In genomic region chr6:136505867-136506266, GRCm38 (mm10) we compare ENCODE assay signal across 7 mouse cellular contexts. TPM values are rescaled to one million over a fixed set of nuclear protein-coding genes. Genes with fewer than 3 reads are reported as not detected.
DNase-seq lines count a peak whose midpoint lies in the region; ATAC-seq and TF ChIP-seq lines count a peak whose summit lies in the region.
"Not testable (repeated sequence)": the region's sequence is repeated elsewhere in the genome, so short reads cannot be mapped to it uniquely, and the experiment has no call there.

Gene Atf7ip, plus strand, starts transcription at chr6:136506167.

- DNase-seq in heart, embryonic 10.5 days (ENCODE audit: low spot score); left cerebral cortex, adult 18-20 months (ENCODE audit: low spot score in 2 of 2); lung, adult 2 months: not testable (repeated sequence)

- not testable (repeated sequence) for H3K9ac ChIP-seq in forebrain, embryonic 13.5 days; hindbrain, embryonic 15.5 days

- not testable (repeated sequence) for H3K27me3 ChIP-seq in forebrain, embryonic 13.5 days; heart, embryonic 10.5 days (ENCODE audit: insufficient read depth, poor library complexity, severe bottlenecking); hindbrain, embryonic 15.5 days; myocyte (ENCODE audit: control insufficient read depth, insufficient read depth, insufficient read length)

- not testable (repeated sequence) for ATAC-seq in forebrain, embryonic 13.5 days; hindbrain, embryonic 15.5 days (ENCODE audit: low FRiP score, low read depth)

- not testable (repeated sequence) for H3K4me3 ChIP-seq in bone marrow, adult 2 months (replicated peaks; ENCODE audit: control insufficient read depth, low read depth, low read length); forebrain, embryonic 13.5 days; heart, embryonic 10.5 days; hindbrain, embryonic 15.5 days; lung, adult 2 months (replicated peaks; ENCODE audit: extremely low read depth, low read depth, low read length); myocyte

- not testable (repeated sequence) for H3K79me2 ChIP-seq in myocyte (ENCODE audit: control insufficient read depth, insufficient read depth)

- not testable (repeated sequence) for H3K9me3 ChIP-seq in forebrain, embryonic 13.5 days (replicated peaks); heart, embryonic 10.5 days; hindbrain, embryonic 15.5 days

- H3ac ChIP-seq in myocyte (ENCODE audit: control insufficient read depth, insufficient read length): not testable (repeated sequence)

- H3K4me1 ChIP-seq in bone marrow, adult 2 months (ENCODE audit: control insufficient read depth, insufficient read depth, low read length); forebrain, embryonic 13.5 days; heart, embryonic 10.5 days; hindbrain, embryonic 15.5 days (replicated peaks); lung, adult 2 months (ENCODE audit: control insufficient read depth, insufficient read depth, low read length): not testable (repeated sequence)

- H3K36me3 ChIP-seq in forebrain, embryonic 13.5 days (ENCODE audit: poor library complexity, severe bottlenecking); heart, embryonic 10.5 days; hindbrain, embryonic 15.5 days; myocyte (ENCODE audit: control insufficient read depth, insufficient read depth): not testable (repeated sequence)

- TF ChIP-seq CTCF in bone marrow, adult 2 months (IDR thresholded peaks at IDR 0.05; ENCODE audit: control insufficient read depth, insufficient read depth, low read length); lung, adult 2 months (IDR thresholded peaks at IDR 0.05; ENCODE audit: insufficient read depth, low read length): not testable (repeated sequence)

- WGBS in bone marrow, adult 2 months: 73% methylated on average over 3 of the region's 3 CpGs
- 94% methylated on average over 3 of the region's 3 CpGs for WGBS in forebrain, embryonic 13.5 days
- 76% methylated on average over 3 of the region's 3 CpGs for WGBS in heart, embryonic 10.5 days
- WGBS in hindbrain, embryonic 15.5 days: 96% methylated on average over 3 of the region's 3 CpGs
- 90% methylated on average over 3 of the region's 3 CpGs for WGBS in lung, adult 2 months

- H3K27ac ChIP-seq in bone marrow, adult 2 months (ENCODE audit: control insufficient read depth, insufficient read depth, low read depth, low read length, poor library complexity); forebrain, embryonic 13.5 days; heart, embryonic 10.5 days; hindbrain, embryonic 15.5 days (replicated peaks): not testable (repeated sequence)

- not testable (repeated sequence) for TF ChIP-seq POLR2A in bone marrow, adult 2 months (IDR thresholded peaks at IDR 0.05; ENCODE audit: borderline replicate concordance, control insufficient read depth, low read depth, low read length); lung, adult 2 months (IDR thresholded peaks at IDR 0.05; ENCODE audit: borderline replicate concordance, extremely low read depth, low read depth, low read length); myocyte (IDR thresholded peaks at IDR 0.05; ENCODE audit: insufficient read length, low read depth)

- not testable (repeated sequence) for H3K4me2 ChIP-seq in forebrain, embryonic 13.5 days; hindbrain, embryonic 15.5 days; myocyte (ENCODE audit: low read depth)

RNA-seq across cellular contexts. Expression of gene Atf7ip, which starts in this region (rescaled TPM):
- polyA plus RNA-seq in bone marrow, adult 2 months (2011; ENCODE audit: insufficient read depth, insufficient read length, low replicate concordance, missing spikeins): 39.2 and 53.1 TPM in 2 replicates
- 47.3 and 56.6 TPM in 2 replicates for polyA plus RNA-seq in forebrain, embryonic 13.5 days (2015; fragmentation: Nextera tagmentation; extraction: Ambion mirVana)
- polyA plus RNA-seq in heart, embryonic 10.5 days (2016; fragmentation: Nextera tagmentation; extraction: Ambion mirVana): 37.7 and 42.4 TPM in 2 replicates
- polyA plus RNA-seq in hindbrain, embryonic 15.5 days (2015; fragmentation: Nextera tagmentation; extraction: Ambion mirVana): 36.1 and 43.7 TPM in 2 replicates
- total RNA-seq in left cerebral cortex, adult 18-20 months (2021): 100 to 1,000 TPM in 1 of 2 experiments, 10 to 100 TPM in 1; 94.9 to 124 TPM
- 24.8 and 28.3 TPM in 2 replicates for polyA plus RNA-seq in lung, adult 2 months (2012; rRNA removed)
- polyA plus RNA-seq in myocyte (2012; fragmentation: generic; extraction: Trizol): 11.6 TPM
